Mouse (Mus musculus): ENCODE measurements around the gene Enpp4. TPM values are rescaled to one million over a fixed set of nuclear protein-coding genes. Genes with fewer than 3 reads are reported as not detected.

Gene Enpp4
- polyA plus RNA-seq, 1 experiment from 2014 or later, result 4.9 TPM

DNA sequence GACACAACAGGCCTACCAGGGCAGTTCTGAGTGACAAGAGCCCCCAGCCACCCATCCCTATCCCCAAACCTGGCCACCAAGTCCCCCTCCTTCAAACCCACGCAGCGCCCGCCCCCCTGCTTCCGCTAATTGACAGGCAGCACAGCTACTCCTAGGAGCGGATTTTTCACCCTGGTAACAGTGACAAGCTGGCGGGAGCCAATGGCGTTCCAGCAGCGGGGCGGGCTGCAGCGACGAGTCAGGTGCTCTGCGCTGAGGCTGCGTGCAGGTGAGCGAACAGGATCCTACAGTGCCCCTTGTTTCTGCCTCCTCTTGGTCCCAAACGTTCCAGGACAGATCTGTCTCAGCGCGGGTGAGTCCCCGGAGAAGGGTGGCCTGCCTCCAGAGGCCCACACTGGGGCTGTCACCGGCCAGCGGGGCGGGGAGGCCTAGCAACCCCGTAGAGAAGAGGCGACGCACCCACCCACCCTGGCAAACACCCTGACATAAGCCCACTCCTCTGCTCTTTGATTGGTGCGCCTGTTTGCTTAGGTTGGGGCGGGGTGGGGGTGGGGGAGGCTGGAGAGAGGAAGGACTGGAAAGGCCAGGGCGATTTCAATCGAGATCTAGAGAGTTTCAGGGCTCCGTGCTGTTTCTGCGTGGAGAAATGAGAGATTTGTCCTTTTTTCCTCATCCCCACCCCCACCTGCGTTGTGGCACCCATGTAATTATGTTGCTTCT is 26.8 kb downstream of the Enpp4 start, which contains the start of gene Enpp5:
Gene Enpp5 (plus strand): TSS at position 183 of the 720 bp plus-strand sequence.
- no peaks in the 10 kb centered on the region for H3K27me3 ChIP-seq (ENCODE audit: control insufficient read depth, insufficient read depth, low read length)
- H3K27ac ChIP-seq (ENCODE audit: low read length), result peak within 1 kb of the TSS; percentile 75
- no peaks in the 10 kb centered on the region for H3K9me3 ChIP-seq (ENCODE audit: control insufficient read depth, low read depth, low read length)
- ATAC-seq (ENCODE audit: insufficient number of reproducible peaks, insufficient read depth, low FRiP score, low read depth), result peak; percentile 96
- no peaks in the 10 kb centered on the region; the same call in 1 of the 2 replicates for H3K36me3 ChIP-seq (ENCODE audit: control insufficient read depth, insufficient read depth, low read length)
- peak within 1 kb of the TSS; percentile 58 for H3K4me3 ChIP-seq (ENCODE audit: low read depth, low read length)
- WGBS, result under 1% methylated on average over 31 of the region's 31 CpGs
- H3K9ac ChIP-seq (replicated peaks; ENCODE audit: low read depth, low read length), result peak within 1 kb of the TSS; percentile 48; the same call in 1 of the 2 replicates
- H3K4me1 ChIP-seq (ENCODE audit: control insufficient read depth, insufficient read depth, low read length), result no peaks in the 10 kb centered on the region
- H3K4me2 ChIP-seq (replicated peaks; ENCODE audit: low read depth, low read length), result peak within 1 kb of the TSS; percentile 83

DNA sequence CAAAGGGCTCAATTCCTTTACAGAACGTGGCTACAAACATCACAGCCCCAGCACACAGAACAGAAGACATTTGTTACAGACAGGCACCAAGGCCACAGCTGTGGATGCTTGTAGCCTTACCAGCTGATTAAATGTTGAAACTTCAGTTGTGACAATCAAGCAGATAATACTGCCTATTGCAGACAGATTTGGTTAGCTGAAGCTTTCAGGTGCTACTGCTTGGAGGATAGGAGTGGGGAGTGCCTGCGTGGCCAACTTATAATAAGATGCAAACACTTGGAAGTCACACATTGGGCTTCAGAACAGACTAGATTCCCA is 27.8 kb downstream of the Enpp4 start:
- Histone ChIP-seq H3K9me3 (ENCODE audit: control insufficient read depth, low read depth, low read length) (no peaks in the 10 kb centered on the region), H3K36me3 (ENCODE audit: control insufficient read depth, insufficient read depth, low read length) (no peaks in the 10 kb centered on the region; the same call in 1 of the 2 replicates), H3K27me3 (ENCODE audit: control insufficient read depth, insufficient read depth, low read length) (no peaks in the 10 kb centered on the region), H3K9ac (replicated peaks; ENCODE audit: low read depth, low read length) (no peak overlapping the region), H3K4me3 (ENCODE audit: low read depth, low read length) (no peak overlapping the region), H3K4me1 (ENCODE audit: control insufficient read depth, insufficient read depth, low read length) (no peaks in the 10 kb centered on the region), H3K4me2 (replicated peaks; ENCODE audit: low read depth, low read length) (no peak overlapping the region), H3K27ac (ENCODE audit: low read length) (no peak overlapping the region)
- 72% methylated on average over 2 of the region's 2 CpGs for WGBS
- ATAC-seq (ENCODE audit: insufficient number of reproducible peaks, insufficient read depth, low FRiP score, low read depth), result no peak

GRCm38 (mm10) chr17:44077146-44077842 is 28.3 kb downstream of the Enpp4 start:
- Histone ChIP-seq H3K9ac (replicated peaks; ENCODE audit: low read depth, low read length) (no peak overlapping the region), H3K27me3 (ENCODE audit: control insufficient read depth, insufficient read depth, low read length) (no peaks in the 10 kb centered on the region), H3K4me3 (ENCODE audit: low read depth, low read length) (no peak overlapping the region), H3K27ac (ENCODE audit: low read length) (no peak overlapping the region), H3K36me3 (ENCODE audit: control insufficient read depth, insufficient read depth, low read length) (no peaks in the 10 kb centered on the region; the same call in 1 of the 2 replicates), H3K9me3 (ENCODE audit: control insufficient read depth, low read depth, low read length) (no peaks in the 10 kb centered on the region), H3K4me2 (replicated peaks; ENCODE audit: low read depth, low read length) (no peak overlapping the region), H3K4me1 (ENCODE audit: control insufficient read depth, insufficient read depth, low read length) (no peaks in the 10 kb centered on the region)
- WGBS, result 82% methylated on average over 12 of the region's 12 CpGs
- no peak for ATAC-seq (ENCODE audit: insufficient number of reproducible peaks, insufficient read depth, low FRiP score, low read depth)

- no peak overlapping the region for H3K27ac ChIP-seq (ENCODE audit: low read length)
- no peaks in the 10 kb centered on the region for H3K4me1 ChIP-seq (ENCODE audit: control insufficient read depth, insufficient read depth, low read length)
- H3K27me3 ChIP-seq (ENCODE audit: control insufficient read depth, insufficient read depth, low read length), result no peaks in the 10 kb centered on the region
- no peak overlapping the region for H3K4me2 ChIP-seq (replicated peaks; ENCODE audit: low read depth, low read length)
- H3K9me3 ChIP-seq (ENCODE audit: control insufficient read depth, low read depth, low read length), result no peaks in the 10 kb centered on the region
- H3K9ac ChIP-seq (replicated peaks; ENCODE audit: low read depth, low read length), result no peak overlapping the region
- ATAC-seq (ENCODE audit: insufficient number of reproducible peaks, insufficient read depth, low FRiP score, low read depth), result no peak
- 59% methylated on average over 6 of the region's 6 CpGs for WGBS
- no peaks in the 10 kb centered on the region; the same call in 1 of the 2 replicates for H3K36me3 ChIP-seq (ENCODE audit: control insufficient read depth, insufficient read depth, low read length)
- H3K4me3 ChIP-seq (ENCODE audit: low read depth, low read length), result no peak overlapping the region
Measured at GRCm38 (mm10) chr17:44076051-44076680, 29.4 kb downstream of the Enpp4 start.

DNA sequence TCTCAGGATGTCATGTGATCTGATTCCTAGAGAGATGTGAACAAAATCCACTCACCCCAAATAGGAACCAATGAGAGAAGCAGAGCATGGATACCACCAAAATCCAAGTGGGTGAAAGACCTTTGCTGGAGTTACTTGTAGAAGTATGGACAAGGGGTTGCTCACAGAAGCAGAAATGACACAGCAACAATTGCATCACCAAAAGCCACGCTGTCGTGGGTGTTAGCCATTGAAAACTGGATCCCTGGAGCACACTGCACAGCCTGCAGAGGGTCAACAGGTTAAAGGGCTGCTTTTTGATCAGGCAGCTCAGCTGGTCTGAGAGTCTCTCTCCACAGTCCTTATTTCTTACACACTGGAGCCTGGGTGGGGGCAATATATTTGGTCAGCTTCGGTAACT is 30.0 kb downstream of the Enpp4 start:
- H3K36me3 ChIP-seq (ENCODE audit: control insufficient read depth, insufficient read depth, low read length), result no peaks in the 10 kb centered on the region
- no peak for ATAC-seq (ENCODE audit: insufficient number of reproducible peaks, insufficient read depth, low FRiP score, low read depth)
- WGBS, result 69% methylated on average over 3 of the region's 3 CpGs

GRCm38 (mm10) chr17:44071680-44072079 is 33.9 kb downstream of the Enpp4 start:
- no peak overlapping the region for H3K27ac ChIP-seq (ENCODE audit: low read length)
- H3K36me3 ChIP-seq (ENCODE audit: control insufficient read depth, insufficient read depth, low read length), result no peaks in the 10 kb centered on the region
- H3K27me3 ChIP-seq (ENCODE audit: control insufficient read depth, insufficient read depth, low read length), result no peaks in the 10 kb centered on the region
- H3K4me3 ChIP-seq (ENCODE audit: low read depth, low read length), result no peak overlapping the region
- no peak for ATAC-seq (ENCODE audit: insufficient number of reproducible peaks, insufficient read depth, low FRiP score, low read depth)
- H3K9ac ChIP-seq (replicated peaks; ENCODE audit: low read depth, low read length), result no peak overlapping the region
- no peak overlapping the region for H3K4me2 ChIP-seq (replicated peaks; ENCODE audit: low read depth, low read length)
- no peaks in the 10 kb centered on the region for H3K4me1 ChIP-seq (ENCODE audit: control insufficient read depth, insufficient read depth, low read length)
- no peaks in the 10 kb centered on the region for H3K9me3 ChIP-seq (ENCODE audit: control insufficient read depth, low read depth, low read length)

More for the DNA sequence above, 30.0 kb downstream of the Enpp4 start:
- H3K4me3 ChIP-seq (ENCODE audit: low read depth, low read length), result no peak overlapping the region
- no peaks in the 10 kb centered on the region for H3K4me1 ChIP-seq (ENCODE audit: control insufficient read depth, insufficient read depth, low read length)
- no peak overlapping the region for H3K27ac ChIP-seq (ENCODE audit: low read length)
- no peak overlapping the region for H3K4me2 ChIP-seq (replicated peaks; ENCODE audit: low read depth, low read length)
- H3K9ac ChIP-seq (replicated peaks; ENCODE audit: low read depth, low read length), result no peak overlapping the region
- no peaks in the 10 kb centered on the region for H3K27me3 ChIP-seq (ENCODE audit: control insufficient read depth, insufficient read depth, low read length)
- no peaks in the 10 kb centered on the region for H3K9me3 ChIP-seq (ENCODE audit: control insufficient read depth, low read depth, low read length)

DNA sequence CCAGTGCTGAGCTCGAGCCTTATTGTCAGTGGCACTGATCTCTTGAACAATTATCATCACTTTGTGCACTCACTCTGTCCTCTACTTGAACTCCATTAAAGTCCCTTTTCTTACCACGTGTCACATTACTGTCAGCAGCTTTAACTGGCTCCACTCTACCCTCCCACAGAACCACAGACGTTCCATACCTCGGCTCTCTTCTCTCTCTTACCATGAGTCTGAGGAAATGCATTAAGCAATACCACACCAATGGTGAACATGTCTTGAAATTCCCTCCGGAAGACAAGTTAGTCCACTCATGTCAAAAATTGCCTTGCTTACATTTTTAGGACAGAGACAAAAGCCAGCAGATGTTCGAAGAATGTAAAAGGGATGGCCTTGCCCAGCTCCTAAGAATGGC is 36.7 kb downstream of the Enpp4 start:
- no peak overlapping the region for H3K4me2 ChIP-seq (replicated peaks; ENCODE audit: low read depth, low read length)
- no peak overlapping the region for H3K4me3 ChIP-seq (ENCODE audit: low read depth, low read length)
- no peak for ATAC-seq (ENCODE audit: insufficient number of reproducible peaks, insufficient read depth, low FRiP score, low read depth)
- no peaks in the 10 kb centered on the region for H3K4me1 ChIP-seq (ENCODE audit: control insufficient read depth, insufficient read depth, low read length)
- H3K36me3 ChIP-seq (ENCODE audit: control insufficient read depth, insufficient read depth, low read length), result no peaks in the 10 kb centered on the region
- 74% methylated on average over 6 of the region's 6 CpGs for WGBS
- no peak overlapping the region for H3K9ac ChIP-seq (replicated peaks; ENCODE audit: low read depth, low read length)
- H3K9me3 ChIP-seq (ENCODE audit: control insufficient read depth, low read depth, low read length), result no peaks in the 10 kb centered on the region
- no peak overlapping the region for H3K27ac ChIP-seq (ENCODE audit: low read length)
- no peaks in the 10 kb centered on the region for H3K27me3 ChIP-seq (ENCODE audit: control insufficient read depth, insufficient read depth, low read length)

- H3K36me3 ChIP-seq (ENCODE audit: control insufficient read depth, insufficient read depth, low read length), result no peaks in the 10 kb centered on the region
- no peaks in the 10 kb centered on the region for H3K27me3 ChIP-seq (ENCODE audit: control insufficient read depth, insufficient read depth, low read length)
- no peaks in the 10 kb centered on the region for H3K4me1 ChIP-seq (ENCODE audit: control insufficient read depth, insufficient read depth, low read length)
- ATAC-seq (ENCODE audit: insufficient number of reproducible peaks, insufficient read depth, low FRiP score, low read depth), result no peak
- no peak overlapping the region for H3K4me2 ChIP-seq (replicated peaks; ENCODE audit: low read depth, low read length)
- no peak overlapping the region for H3K9ac ChIP-seq (replicated peaks; ENCODE audit: low read depth, low read length)
- 74% methylated on average over 5 of the region's 5 CpGs for WGBS
- no peak overlapping the region for H3K4me3 ChIP-seq (ENCODE audit: low read depth, low read length)
- H3K27ac ChIP-seq (ENCODE audit: low read length), result no peak overlapping the region
- H3K9me3 ChIP-seq (ENCODE audit: control insufficient read depth, low read depth, low read length), result no peaks in the 10 kb centered on the region
Measured at GRCm38 (mm10) chr17:44061289-44061890, 44.2 kb downstream of the Enpp4 start.

Measured in stomach, embryonic 14.5 days (tissue).